Mouse (Mus musculus) midbrain, embryonic 12.5 days (tissue): Measurements from ENCODE around the gene Ccdc163. TPM values are rescaled to one million over a fixed set of nuclear protein-coding genes. Genes with fewer than 3 reads are reported as not detected.
A peak's percentile ranks its signal among the peaks of the same experiment; 100 is the strongest.

Experiments
- ATAC-seq: fragments of 200-750 bp; cut with Nextera tagmentation; 2 replicates; pipeline ENCODE4 v1.8.0; 2017; ENCODE audit warnings: low read depth, moderate TSS enrichment, moderate library complexity; ENCODE audit not compliant: low FRiP score
- H3K27ac ChIP-seq: fragments of 300-500 bp; sonication (generic); replicated peaks from 2 replicates; pipeline ENCODE4 v1.5.1; 2016; ENCODE audit warnings: mild to moderate bottlenecking
- H3K27me3 ChIP-seq: fragments of 300-500 bp; sonication (generic); 2 replicates; pipeline ENCODE4 v1.6.1; 2016; ENCODE audit warnings: mild to moderate bottlenecking
- H3K36me3 ChIP-seq: fragments of 300-500 bp; sonication (generic); 2 replicates; pipeline ENCODE4 v1.6.1; 2016
- H3K4me1 ChIP-seq: fragments of 300-500 bp; sonication (generic); 2 replicates; pipeline ENCODE4 v1.6.1; 2016
- H3K4me2 ChIP-seq: fragments of 300-500 bp; sonication (generic); replicated peaks from 2 replicates; pipeline ENCODE4 v1.6.1; 2016; ENCODE audit warnings: mild to moderate bottlenecking, moderate library complexity
- H3K4me3 ChIP-seq: fragments of 300-500 bp; sonication (generic); 2 replicates; pipeline ENCODE4 v1.5.1; 2016; ENCODE audit warnings: mild to moderate bottlenecking
- H3K9ac ChIP-seq: fragments of 300-500 bp; sonication (generic); replicated peaks from 2 replicates; pipeline ENCODE4 v1.6.1; 2016; ENCODE audit warnings: mild to moderate bottlenecking, moderate library complexity
- H3K9me3 ChIP-seq: fragments of 300-500 bp; sonication (generic); 2 replicates; pipeline ENCODE4 v1.6.1; 2016; ENCODE audit warnings: mild to moderate bottlenecking
- WGBS: fragments of 180-500 bp; shearing (Covaris S2); methylation state at CpG from one replicate; pipeline ENCODE4 v1.1.7; 2016; 5-methylcytosine and 5-hydroxymethylcytosine counted together
- polyA plus RNA-seq: library from polyadenylated mRNA; unstranded; fragments of >200 nt; fragmentation: Nextera tagmentation; extraction: Ambion mirVana; gene quantifications from 2 replicates; pipeline ENCODE4 v1.2.1, GENCODE M21; 2016

Gene Ccdc163
- polyA plus RNA-seq, 1 experiment from 2014 or later, result 28.9 TPM

- Histone ChIP-seq H3K4me3 (peak overlapping the region; percentile 56), H3K9me3 (no peaks in the 10 kb centered on the region), H3K36me3 (0 out of 2 replicates have a peak, but pooled peaks cover 10% of the 10 kb centered on the region), H3K9ac (peak overlapping the region; percentile 63), H3K4me1 (peaks cover 13% of the 10 kb centered on the region), H3K4me2 (peak overlapping the region; percentile 83), H3K27ac (no peak overlapping the region), H3K27me3 (no peaks in the 10 kb centered on the region)
- no peak; the same call in 1 of the 2 replicates for ATAC-seq
- 11% methylated on average over 9 of the region's 9 CpGs for WGBS
Observed at GRCm38 (mm10) chr4:116708791-116709390, 582 bp downstream of the Ccdc163 start.

GRCm38 (mm10) chr4:116710154-116710553, 1.8 kb downstream of the Ccdc163 start:
- Histone ChIP-seq H3K27ac (no peak overlapping the region), H3K9ac (no peak overlapping the region; the same call in 1 of the 2 replicates), H3K4me1 (peaks cover 13% of the 10 kb centered on the region), H3K9me3 (no peaks in the 10 kb centered on the region), H3K4me3 (no peak overlapping the region), H3K36me3 (peaks cover 6% of the 10 kb centered on the region; the same call in 1 of the 2 replicates), H3K27me3 (no peaks in the 10 kb centered on the region), H3K4me2 (no peak overlapping the region)
- ATAC-seq, result no peak
- 86% methylated on average over 2 of the region's 2 CpGs for WGBS

DNA sequence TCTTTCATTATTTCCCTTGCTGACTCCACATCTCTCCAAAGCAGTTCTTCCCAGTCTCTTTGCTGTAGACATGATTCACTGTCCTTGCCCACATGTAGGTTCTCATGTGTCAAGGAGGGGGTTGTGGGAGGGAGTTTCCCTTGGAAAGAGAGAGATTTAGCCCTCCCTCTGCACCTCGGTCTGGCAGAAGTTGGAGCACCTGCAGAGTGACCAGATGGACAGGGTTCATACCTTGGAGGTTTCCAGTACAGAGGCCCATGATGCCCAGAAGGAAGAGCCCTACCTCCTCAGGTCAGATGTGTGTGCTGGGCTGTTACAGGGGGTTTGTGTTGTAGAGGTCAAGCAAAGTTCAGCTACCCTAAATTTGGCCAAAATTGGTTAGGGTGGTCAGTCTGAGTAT, 4.2 kb downstream of the Ccdc163 start:
- H3K9ac ChIP-seq, result no peak overlapping the region
- no peak overlapping the region for H3K4me2 ChIP-seq
- no peaks in the 10 kb centered on the region for H3K9me3 ChIP-seq
- H3K36me3 ChIP-seq, result peaks cover 13% of the 10 kb centered on the region; the same call in 1 of the 2 replicates
- H3K4me1 ChIP-seq, result peaks cover 9% of the 10 kb centered on the region
- no peak for ATAC-seq
- H3K4me3 ChIP-seq, result no peak overlapping the region
- no peak overlapping the region for H3K27ac ChIP-seq
- 90% methylated on average over 1 of the region's 1 CpGs for WGBS
- no peaks in the 10 kb centered on the region for H3K27me3 ChIP-seq

GRCm38 (mm10) chr4:116719396-116719795, 11.1 kb downstream of the Ccdc163 start:
- H3K27me3 ChIP-seq, result peaks cover 13% of the 10 kb centered on the region; the same call in 1 of the 2 replicates
- no peak overlapping the region for H3K27ac ChIP-seq
- H3K4me2 ChIP-seq, result no peak overlapping the region
- WGBS, result 16% methylated on average over 3 of the region's 3 CpGs
- peaks cover 13% of the 10 kb centered on the region; the same call in 1 of the 2 replicates for H3K36me3 ChIP-seq
- H3K9ac ChIP-seq, result no peak overlapping the region
- H3K4me3 ChIP-seq, result no peak overlapping the region
- no peak for ATAC-seq
- no peaks in the 10 kb centered on the region for H3K9me3 ChIP-seq
- H3K4me1 ChIP-seq, result peaks cover 13% of the 10 kb centered on the region

- Histone ChIP-seq H3K4me3 (peak within 1 kb of the TSS; percentile 83), H3K4me1 (peaks cover 13% of the 10 kb centered on the region), H3K9ac (peak within 1 kb of the TSS; percentile 81), H3K36me3 (peaks cover 6% of the 10 kb centered on the region; the same call in 1 of the 2 replicates), H3K27me3 (peaks cover 13% of the 10 kb centered on the region; the same call in 1 of the 2 replicates), H3K27ac (peak within 1 kb of the TSS; percentile 77), H3K9me3 (no peaks in the 10 kb centered on the region), H3K4me2 (peak within 1 kb of the TSS; percentile 95)
- 2% methylated on average over 34 of the region's 34 CpGs for WGBS
- ATAC-seq, result peak; percentile 98
Observed at GRCm38 (mm10) chr4:116720343-116721097, 12.2 kb downstream of the Ccdc163 start, which contains the start of gene Tesk2. TSS of gene Tesk2 (plus strand) at chr4:116720948.

- Histone ChIP-seq H3K4me1 (peaks cover 13% of the 10 kb centered on the region), H3K27me3 (peaks cover 13% of the 10 kb centered on the region; the same call in 1 of the 2 replicates), H3K36me3 (no peaks in the 10 kb centered on the region), H3K4me3 (peak overlapping the region; percentile 83), H3K9ac (peak overlapping the region; percentile 81), H3K4me2 (peak overlapping the region; percentile 95), H3K9me3 (no peaks in the 10 kb centered on the region), H3K27ac (peak overlapping the region; percentile 77)
- under 1% methylated on average over 29 of the region's 29 CpGs for WGBS
- ATAC-seq, result no peak
Observed at GRCm38 (mm10) chr4:116721098-116721628, 12.9 kb downstream of the Ccdc163 start.

DNA sequence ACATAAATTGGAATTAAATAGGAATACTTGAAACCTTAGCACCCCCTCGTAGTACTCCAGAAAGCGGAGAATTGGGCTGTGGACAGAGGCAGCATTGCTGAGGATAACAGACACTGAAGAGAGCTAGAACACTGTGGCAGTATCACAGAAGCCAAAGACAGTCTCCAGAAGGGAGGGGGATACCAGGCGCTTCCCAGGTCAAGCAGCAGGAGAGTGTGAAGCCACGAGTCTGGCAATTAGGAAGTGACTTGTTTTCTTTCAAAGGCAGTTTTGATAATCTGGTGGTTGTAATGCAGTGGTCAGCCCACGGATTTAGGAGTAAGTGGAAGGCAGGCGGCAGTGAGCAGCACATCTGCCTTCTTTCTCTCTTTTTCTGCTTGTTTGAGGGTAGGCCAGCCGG, 13.9 kb downstream of the Ccdc163 start:
- H3K9ac ChIP-seq, result no peak overlapping the region
- WGBS, result 32% methylated on average over 7 of the region's 7 CpGs
- no peak for ATAC-seq
- H3K4me2 ChIP-seq, result peak overlapping the region; percentile 95
- H3K36me3 ChIP-seq, result no peaks in the 10 kb centered on the region
- peaks cover 13% of the 10 kb centered on the region for H3K4me1 ChIP-seq
- H3K4me3 ChIP-seq, result peak overlapping the region; percentile 9; the same call in 1 of the 2 replicates
- H3K27ac ChIP-seq, result no peak overlapping the region
- no peaks in the 10 kb centered on the region for H3K9me3 ChIP-seq
- H3K27me3 ChIP-seq, result peaks cover 13% of the 10 kb centered on the region; the same call in 1 of the 2 replicates

GRCm38 (mm10) chr4:116725444-116725843, 17.1 kb downstream of the Ccdc163 start:
- H3K36me3 ChIP-seq, result no peaks in the 10 kb centered on the region
- H3K9me3 ChIP-seq, result no peaks in the 10 kb centered on the region
- WGBS, result 85% methylated on average over 5 of the region's 5 CpGs
- no peak overlapping the region for H3K27ac ChIP-seq
- H3K27me3 ChIP-seq, result peaks cover 13% of the 10 kb centered on the region; the same call in 1 of the 2 replicates
- H3K4me3 ChIP-seq, result no peak overlapping the region
- H3K9ac ChIP-seq, result no peak overlapping the region
- no peak for ATAC-seq
- no peak overlapping the region for H3K4me2 ChIP-seq
- peaks cover 8% of the 10 kb centered on the region for H3K4me1 ChIP-seq

DNA sequence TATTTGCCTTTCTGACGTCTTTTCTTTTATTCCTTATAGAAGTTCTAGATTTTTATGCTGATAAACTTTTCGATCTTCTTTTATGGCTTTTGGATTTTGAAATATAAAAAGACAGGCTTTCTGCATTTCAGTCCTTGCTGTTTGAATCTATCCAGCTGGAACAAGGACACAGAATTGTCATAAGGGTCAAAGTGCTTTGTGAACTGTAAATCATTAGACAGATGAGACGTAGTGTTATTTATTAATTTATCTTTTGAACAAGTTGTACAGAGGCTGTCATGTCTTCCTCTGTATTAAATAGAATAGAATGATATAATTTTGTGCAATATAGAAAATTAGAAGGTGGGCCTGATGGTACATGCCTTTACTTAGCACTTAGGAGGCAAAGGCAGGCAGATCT, 19.1 kb downstream of the Ccdc163 start:
- Histone ChIP-seq H3K4me1 (peaks cover under 1% of the 10 kb centered on the region; the same call in 1 of the 2 replicates), H3K36me3 (no peaks in the 10 kb centered on the region), H3K27ac (no peak overlapping the region), H3K9ac (no peak overlapping the region), H3K4me2 (no peak overlapping the region), H3K9me3 (no peaks in the 10 kb centered on the region), H3K27me3 (peaks cover 9% of the 10 kb centered on the region; the same call in 1 of the 2 replicates), H3K4me3 (no peak overlapping the region)
- WGBS, result 87% methylated on average over 3 of the region's 3 CpGs
- no peak for ATAC-seq

- H3K9ac ChIP-seq, result no peak overlapping the region
- 88% methylated on average over 3 of the region's 3 CpGs for WGBS
- H3K27me3 ChIP-seq, result no peaks in the 10 kb centered on the region
- no peaks in the 10 kb centered on the region for H3K36me3 ChIP-seq
- no peak overlapping the region for H3K4me2 ChIP-seq
- H3K9me3 ChIP-seq, result no peaks in the 10 kb centered on the region
- no peak for ATAC-seq
- H3K4me3 ChIP-seq, result no peak overlapping the region
- H3K4me1 ChIP-seq, result no peaks in the 10 kb centered on the region
- H3K27ac ChIP-seq, result no peak overlapping the region
Observed at GRCm38 (mm10) chr4:116729532-116729931, 21.2 kb downstream of the Ccdc163 start.

GRCm38 (mm10) chr4:116731077-116731476, 22.8 kb downstream of the Ccdc163 start:
- Histone ChIP-seq H3K36me3 (no peaks in the 10 kb centered on the region), H3K27ac (no peak overlapping the region), H3K4me1 (no peaks in the 10 kb centered on the region), H3K9ac (no peak overlapping the region), H3K9me3 (no peaks in the 10 kb centered on the region), H3K27me3 (no peaks in the 10 kb centered on the region), H3K4me3 (no peak overlapping the region), H3K4me2 (no peak overlapping the region)
- no peak for ATAC-seq
- 81% methylated on average over 9 of the region's 9 CpGs for WGBS

DNA sequence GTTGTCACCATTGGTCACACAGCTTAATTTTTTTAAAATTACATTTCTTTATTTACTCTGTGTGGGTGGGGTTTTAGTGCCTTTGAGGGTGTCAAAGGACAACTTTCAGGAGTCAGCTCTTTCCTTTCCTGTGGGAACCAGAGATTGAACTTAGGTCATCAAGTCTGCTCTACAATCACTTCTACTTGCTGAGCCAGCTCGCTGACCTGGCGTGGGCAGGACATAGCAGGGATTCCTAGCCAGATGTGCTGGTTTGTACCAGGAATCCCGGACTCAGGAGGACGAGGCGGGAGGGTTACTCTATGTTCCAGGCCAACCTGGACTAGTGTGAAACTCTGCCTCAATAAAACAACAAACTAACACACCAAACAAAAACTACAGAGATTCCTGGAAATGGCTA, 24.0 kb downstream of the Ccdc163 start:
- no peak overlapping the region for H3K9ac ChIP-seq
- no peak overlapping the region for H3K4me2 ChIP-seq
- no peak overlapping the region for H3K4me3 ChIP-seq
- H3K27me3 ChIP-seq, result no peaks in the 10 kb centered on the region
- no peak for ATAC-seq
- no peak overlapping the region for H3K27ac ChIP-seq
- 82% methylated on average over 5 of the region's 5 CpGs for WGBS
- no peaks in the 10 kb centered on the region for H3K9me3 ChIP-seq
- no peaks in the 10 kb centered on the region for H3K36me3 ChIP-seq
- H3K4me1 ChIP-seq, result no peaks in the 10 kb centered on the region
